In the genomic region with DNA sequence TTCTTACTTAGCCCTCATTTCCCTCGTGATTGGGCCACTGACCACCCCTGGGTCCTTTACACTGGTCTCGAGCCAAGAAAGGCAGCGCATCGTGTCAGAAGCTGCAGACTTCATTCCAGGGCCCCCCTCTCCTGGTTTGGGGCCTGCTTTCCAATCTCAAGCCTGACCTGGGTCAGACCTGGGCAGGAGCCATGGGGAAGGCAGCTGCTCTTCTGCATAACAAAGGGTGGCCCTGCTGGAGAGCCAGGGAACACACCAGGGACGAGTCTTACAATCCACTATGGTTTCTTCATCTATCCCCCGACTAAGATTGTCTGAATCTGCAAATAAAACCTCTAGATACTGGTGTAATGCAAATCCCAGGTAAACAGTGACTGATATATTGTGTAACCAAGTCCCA, we compare ENCODE assay signal across 31 mouse cellular contexts. TPM values are rescaled to one million over a fixed set of nuclear protein-coding genes. Genes with fewer than 3 reads are reported as not detected.
A peak's percentile ranks its signal among the peaks of the same experiment; 100 is the strongest.
DNase-seq lines count a peak whose midpoint lies in the region; ATAC-seq and TF ChIP-seq lines count a peak whose summit lies in the region.
"Had no signal": no experiment of that assay in that cellular context is flagged by ENCODE, and none has a peak within 500 bp of the region (broad histone marks: within the 10 kb centered on the region; RNA-seq: fewer than 3 reads in every experiment).

No protein-coding gene starts in this region.

- TF ChIP-seq CTCF in Patski (IDR thresholded peaks at IDR 0.05) = no peak
- TF ChIP-seq CTCF in kidney, adult 2 months (conservative IDR thresholded peaks at IDR 0.05; ENCODE audit: insufficient read depth, insufficient read length, low read depth, low read length) = no peak

- no peaks in the 10 kb centered on the region for H3K9me3 ChIP-seq in hindbrain, embryonic 11.5 days (ENCODE audit: control insufficient read depth, low read length)
- H3K9me3 ChIP-seq in hindbrain, embryonic 16.5 days (ENCODE audit: control insufficient read depth, low read length) = no peaks in the 10 kb centered on the region
- H3K9me3 ChIP-seq in neural tube, embryonic 11.5 days (ENCODE audit: control insufficient read depth, low read length) = no peaks in the 10 kb centered on the region
- H3K9me3 ChIP-seq in neural tube, embryonic 15.5 days (replicated peaks) = no peaks in the 10 kb centered on the region
- H3K9me3 ChIP-seq: forebrain, embryonic 12.5 days; G1E; liver, embryonic 15.5 days; megakaryocyte, embryonic 14.5 days; midbrain, embryonic 13.5 days had no signal

- WGBS in hindbrain, embryonic 11.5 days = 9% methylated on average over 6 of the region's 6 CpGs
- 16% methylated on average over 6 of the region's 6 CpGs for WGBS in hindbrain, embryonic 16.5 days
- WGBS in neural tube, embryonic 11.5 days = 15% methylated on average over 6 of the region's 6 CpGs
- 10% methylated on average over 6 of the region's 6 CpGs for WGBS in neural tube, embryonic 15.5 days
- WGBS in kidney, adult 2 months = 58% methylated on average over 6 of the region's 6 CpGs

- H3K27me3 ChIP-seq in hindbrain, embryonic 11.5 days (ENCODE audit: control insufficient read depth, insufficient read depth, low read length) = peaks cover 40% of the 10 kb centered on the region
- peaks cover 27% of the 10 kb centered on the region for H3K27me3 ChIP-seq in hindbrain, embryonic 16.5 days (replicated peaks; ENCODE audit: control insufficient read depth, insufficient read depth, low read length)
- H3K27me3 ChIP-seq in neural tube, embryonic 11.5 days (ENCODE audit: control insufficient read depth, insufficient read depth, low read length) = peaks cover 36% of the 10 kb centered on the region
- H3K27me3 ChIP-seq in neural tube, embryonic 15.5 days (replicated peaks) = peaks cover 42% of the 10 kb centered on the region
- H3K27me3 ChIP-seq in Patski = no peaks in the 10 kb centered on the region
- no peaks in the 10 kb centered on the region for H3K27me3 ChIP-seq in kidney, adult 2 months (replicated peaks; ENCODE audit: control insufficient read depth, insufficient read depth, low read length)

- DNase-seq in hindbrain, embryonic 11.5 days (ENCODE audit: low spot score) = peak; percentile 20
- DNase-seq in neural tube, embryonic 11.5 days (ENCODE audit: low spot score) = peak; percentile 27
- DNase-seq in Patski (ENCODE audit: low read depth, low spot score) = no peak
- DNase-seq in frontal cortex, postnatal 10 days (ENCODE audit: low spot score in 2 of 2) = no peak
- no peak for DNase-seq in kidney, adult 2 months
- DNase-seq: adrenal gland, postnatal 36 days; cerebellum, adult 2 months; cerebellum, postnatal 14 days; gastrocnemius, postnatal 25 days; heart, adult 11 months; heart, postnatal 4 days; kidney, adult 9 months; kidney, postnatal 10 days; liver; lung, postnatal 36 days; right cerebral cortex, postnatal 4 days; thymus, adult 2 months; thymus, postnatal 36 days had no signal

- no peak overlapping the region for H3K9ac ChIP-seq in hindbrain, embryonic 11.5 days (ENCODE audit: low read depth, low read length)
- no peak overlapping the region for H3K9ac ChIP-seq in hindbrain, embryonic 16.5 days (ENCODE audit: low read depth, low read length)
- peak overlapping the region; percentile 18; the same call in 1 of the 2 replicates for H3K9ac ChIP-seq in neural tube, embryonic 11.5 days (ENCODE audit: low read length)
- H3K9ac ChIP-seq in neural tube, embryonic 15.5 days (replicated peaks) = no peak overlapping the region
- H3K9ac ChIP-seq: forebrain, embryonic 12.5 days; liver, embryonic 15.5 days; midbrain, embryonic 13.5 days had no signal

- H3K27ac ChIP-seq in hindbrain, embryonic 11.5 days (ENCODE audit: low read depth, low read length) = no peak overlapping the region
- no peak overlapping the region for H3K27ac ChIP-seq in hindbrain, embryonic 16.5 days (ENCODE audit: low read depth, low read length)
- H3K27ac ChIP-seq in neural tube, embryonic 11.5 days (ENCODE audit: low read depth, low read length) = no peak overlapping the region
- no peak overlapping the region for H3K27ac ChIP-seq in neural tube, embryonic 15.5 days (replicated peaks)
- H3K27ac ChIP-seq in kidney, adult 2 months (ENCODE audit: insufficient read depth, low read depth, low read length) = no peak overlapping the region
- H3K27ac ChIP-seq: forebrain, embryonic 12.5 days; hindbrain, postnatal 0 days; liver, embryonic 15.5 days; midbrain, embryonic 13.5 days had no signal

- no peak overlapping the region for H3K4me2 ChIP-seq in hindbrain, embryonic 11.5 days (replicated peaks; ENCODE audit: low read depth, low read length)
- no peak overlapping the region for H3K4me2 ChIP-seq in hindbrain, embryonic 16.5 days (ENCODE audit: low read length)
- no peak overlapping the region for H3K4me2 ChIP-seq in neural tube, embryonic 11.5 days (ENCODE audit: low read depth)
- H3K4me2 ChIP-seq in neural tube, embryonic 15.5 days = no peak overlapping the region
- H3K4me2 ChIP-seq: forebrain, embryonic 12.5 days; heart, embryonic 11.5 days; liver, embryonic 15.5 days; midbrain, embryonic 13.5 days had no signal

- H3K4me3 ChIP-seq in hindbrain, embryonic 11.5 days (ENCODE audit: low read depth, low read length) = no peak overlapping the region
- H3K4me3 ChIP-seq in hindbrain, embryonic 16.5 days (ENCODE audit: low read length) = no peak overlapping the region
- H3K4me3 ChIP-seq in neural tube, embryonic 11.5 days (ENCODE audit: low read depth, low read length) = no peak overlapping the region
- no peak overlapping the region for H3K4me3 ChIP-seq in neural tube, embryonic 15.5 days (replicated peaks)
- H3K4me3 ChIP-seq in kidney, adult 2 months (ENCODE audit: insufficient read depth, low read depth, low read length) = no peak overlapping the region
- H3K4me3 ChIP-seq: erythroblast, embryonic 14.5 days; forebrain, embryonic 12.5 days; liver, embryonic 15.5 days; megakaryocyte, embryonic 14.5 days; midbrain, embryonic 13.5 days had no signal

- H3K36me3 ChIP-seq in hindbrain, embryonic 11.5 days (ENCODE audit: control insufficient read depth, insufficient read depth, low read length) = no peaks in the 10 kb centered on the region
- no peaks in the 10 kb centered on the region for H3K36me3 ChIP-seq in hindbrain, embryonic 16.5 days (ENCODE audit: control insufficient read depth, insufficient read depth, low read length)
- H3K36me3 ChIP-seq in neural tube, embryonic 11.5 days (ENCODE audit: control insufficient read depth, insufficient read depth, low read length) = no peaks in the 10 kb centered on the region
- no peaks in the 10 kb centered on the region for H3K36me3 ChIP-seq in neural tube, embryonic 15.5 days
- no peaks in the 10 kb centered on the region for H3K36me3 ChIP-seq in kidney, adult 2 months (ENCODE audit: control insufficient read depth, insufficient read depth, low read length)
- H3K36me3 ChIP-seq: forebrain, embryonic 12.5 days; G1E; liver, embryonic 15.5 days; midbrain, embryonic 13.5 days had no signal

- ATAC-seq in hindbrain, embryonic 11.5 days (ENCODE audit: low FRiP score) = no peak
- ATAC-seq in hindbrain, embryonic 16.5 days = no peak
- no peak for ATAC-seq in neural tube, embryonic 11.5 days (ENCODE audit: insufficient read depth, low FRiP score, low TSS enrichment)
- no peak for ATAC-seq in neural tube, embryonic 15.5 days (ENCODE audit: low FRiP score)
- peak; percentile 59 for ATAC-seq in Patski
- ATAC-seq: hindbrain, postnatal 0 days; intestine, embryonic 16.5 days; midbrain, embryonic 13.5 days had no signal

- in situ Hi-C loops in Patski (cut with MboI; ENCODE audit: low pct_unique_long_range_greater_than_20kb) = no loop called here

- POLR2A ChIA-PET in Patski (lab: Charles Lee) = interaction anchor here (0.6 kb wide), 1 partner anchor 8 kb away, joined by 3 read pairs; the partner anchor contains the start of gene Tmem63a

- CTCF ChIA-PET in Patski (lab: Charles Lee) = no interaction called here

- H3K4me1 ChIP-seq in hindbrain, embryonic 11.5 days (replicated peaks; ENCODE audit: control insufficient read depth, insufficient read depth, low read length) = no peaks in the 10 kb centered on the region; the same call in none of the 2 replicates
- H3K4me1 ChIP-seq in hindbrain, embryonic 16.5 days (ENCODE audit: control insufficient read depth, insufficient read depth, low read depth, low read length) = no peaks in the 10 kb centered on the region
- H3K4me1 ChIP-seq in neural tube, embryonic 11.5 days (ENCODE audit: control insufficient read depth, insufficient read depth, low read length) = no peaks in the 10 kb centered on the region; the same call in none of the 2 replicates
- H3K4me1 ChIP-seq in neural tube, embryonic 15.5 days = 0 out of 2 replicates have a peak, but pooled peaks cover 6% of the 10 kb centered on the region
- H3K4me1 ChIP-seq in kidney, adult 2 months (ENCODE audit: control insufficient read depth, insufficient read depth, low read length) = no peaks in the 10 kb centered on the region

- no peak for TF ChIP-seq POLR2A in kidney, adult 2 months (IDR thresholded peaks at IDR 0.05; ENCODE audit: low read depth, low read length)

RNA-seq across cellular contexts. Expression of gene Lefty1, which starts 1.2 kb away (rescaled TPM):
- polyA plus RNA-seq in hindbrain, embryonic 11.5 days (2014; fragmentation: Nextera tagmentation; extraction: Ambion mirVana) = 0.39 and 0.90 TPM in 2 replicates
- 0.16 and 0.25 TPM in 2 replicates for polyA plus RNA-seq in hindbrain, embryonic 16.5 days (2015; fragmentation: Nextera tagmentation; extraction: Ambion mirVana)
- polyA plus RNA-seq in neural tube, embryonic 11.5 days (2014; fragmentation: Nextera tagmentation; extraction: Ambion mirVana) = 0.39 and 0.41 TPM in 2 replicates
- 0.22 and 0.23 TPM in 2 replicates for polyA plus RNA-seq in neural tube, embryonic 15.5 days (2015; fragmentation: Nextera tagmentation; extraction: Ambion mirVana)
- 0.06 TPM for polyA plus RNA-seq in Patski (2021)
- polyA plus RNA-seq in kidney, adult 2 months (2012; rRNA removed) = 2.9 and 3.8 TPM in 2 replicates
- polyA plus RNA-seq: G1E; midbrain, embryonic 13.5 days had no signal

RNA-seq across cellular contexts. Expression of gene Tmem63a, which starts 8.5 kb away (rescaled TPM):
- 3.0 and 3.4 TPM in 2 replicates for polyA plus RNA-seq in hindbrain, embryonic 11.5 days (2014; fragmentation: Nextera tagmentation; extraction: Ambion mirVana)
- 2.1 and 2.6 TPM in 2 replicates for polyA plus RNA-seq in hindbrain, embryonic 16.5 days (2015; fragmentation: Nextera tagmentation; extraction: Ambion mirVana)
- polyA plus RNA-seq in neural tube, embryonic 11.5 days (2014; fragmentation: Nextera tagmentation; extraction: Ambion mirVana) = 2.6 and 3.1 TPM in 2 replicates
- polyA plus RNA-seq in neural tube, embryonic 15.5 days (2015; fragmentation: Nextera tagmentation; extraction: Ambion mirVana) = 2.5 and 5.4 TPM in 2 replicates
- 39.3 TPM for polyA plus RNA-seq in Patski (2021)
- 26.7 and 28.7 TPM in 2 replicates for polyA plus RNA-seq in kidney, adult 2 months (2012; rRNA removed)

RNA-seq across cellular contexts. Expression of gene Pycr2, which starts 29.6 kb away (rescaled TPM):
- 81.2 and 88.5 TPM in 2 replicates for polyA plus RNA-seq in hindbrain, embryonic 11.5 days (2014; fragmentation: Nextera tagmentation; extraction: Ambion mirVana)
- polyA plus RNA-seq in hindbrain, embryonic 16.5 days (2015; fragmentation: Nextera tagmentation; extraction: Ambion mirVana) = 74.6 and 75.6 TPM in 2 replicates
- polyA plus RNA-seq in neural tube, embryonic 11.5 days (2014; fragmentation: Nextera tagmentation; extraction: Ambion mirVana) = 94.7 and 113 TPM in 2 replicates
- polyA plus RNA-seq in neural tube, embryonic 15.5 days (2015; fragmentation: Nextera tagmentation; extraction: Ambion mirVana) = 73.7 and 80.6 TPM in 2 replicates
- 62.2 TPM for polyA plus RNA-seq in Patski (2021)
- 20.9 and 24.1 TPM in 2 replicates for polyA plus RNA-seq in kidney, adult 2 months (2012; rRNA removed)

RNA-seq across cellular contexts. Expression of gene Lefty2, which starts 40.8 kb away (rescaled TPM):
- not detected in 2 replicates for polyA plus RNA-seq in hindbrain, embryonic 11.5 days (2014; fragmentation: Nextera tagmentation; extraction: Ambion mirVana)
- 4.8 and 5.6 TPM in 2 replicates for polyA plus RNA-seq in hindbrain, embryonic 16.5 days (2015; fragmentation: Nextera tagmentation; extraction: Ambion mirVana)
- polyA plus RNA-seq in neural tube, embryonic 11.5 days (2014; fragmentation: Nextera tagmentation; extraction: Ambion mirVana) = not detected in 2 replicates
- 1.9 and 3.0 TPM in 2 replicates for polyA plus RNA-seq in neural tube, embryonic 15.5 days (2015; fragmentation: Nextera tagmentation; extraction: Ambion mirVana)
- polyA plus RNA-seq in Patski (2021) = 0.04 TPM
- polyA plus RNA-seq in kidney, adult 2 months (2012; rRNA removed) = not detected in 2 replicates
- polyA plus RNA-seq: erythroblast, embryonic 14.5 days; G1E; heart, embryonic 11.5 days; intestine, embryonic 16.5 days; large intestine, adult 2 months; liver, embryonic 15.5 days; spleen, adult 2 months had no signal

Comparison
In these comparisons a context has a peak if more than half of its experiments do, and no peak if none do; other contexts are left out.
1. DNase-seq: peak in hindbrain, embryonic 11.5 days (single experiment) and neural tube, embryonic 11.5 days (single experiment); none in Patski (single experiment), frontal cortex, postnatal 10 days (0 of 2) and kidney, adult 2 months (single experiment).